Mouse (Mus musculus) heart, adult 11 months (tissue): ENCODE results near the gene C2cd4a.

ENCODE experiments used
- DNase-seq: peaks from one replicate; pipeline ENCODE4 v3.0.0; 2022

Gene C2cd4a

GRCm38 (mm10) chr9:67831359-67832045 lies 628 bp downstream of the C2cd4a start:
- peak; percentile 83 for DNase-seq

- DNase-seq = peak; percentile 92
These were observed 1.4 kb downstream of the C2cd4a start for GRCm38 (mm10) chr9:67830411-67831358.

GRCm38 (mm10) chr9:67828182-67828581 lies 3.9 kb downstream of the C2cd4a start:
- no peak for DNase-seq

GRCm38 (mm10) chr9:67825527-67825926 lies 6.6 kb downstream of the C2cd4a start:
- no peak for DNase-seq

- peak; percentile 91 for DNase-seq
These were observed 9.0 kb downstream of the C2cd4a start for GRCm38 (mm10) chr9:67823131-67823530.

GRCm38 (mm10) chr9:67818668-67818950 lies 13.5 kb downstream of the C2cd4a start:
- DNase-seq = no peak

GRCm38 (mm10) chr9:67817898-67818667 lies 14.0 kb downstream of the C2cd4a start:
- peak; percentile 91 for DNase-seq

- DNase-seq = no peak
These were observed 15.8 kb downstream of the C2cd4a start for GRCm38 (mm10) chr9:67816172-67816928.

- DNase-seq = peak; percentile 98
These were observed 18.3 kb downstream of the C2cd4a start for GRCm38 (mm10) chr9:67813665-67814337.

- DNase-seq = peak; percentile 96
These were observed 19.0 kb downstream of the C2cd4a start for GRCm38 (mm10) chr9:67813171-67813570.

- peak; percentile 95 for DNase-seq
These were observed 21.0 kb downstream of the C2cd4a start for GRCm38 (mm10) chr9:67811116-67811515.

- peak; percentile 89 for DNase-seq
These were observed 21.6 kb downstream of the C2cd4a start for GRCm38 (mm10) chr9:67810527-67810926.

- no peak for DNase-seq
These were observed 25.1 kb downstream of the C2cd4a start for GRCm38 (mm10) chr9:67807000-67807399.

- DNase-seq = no peak
These were observed 29.9 kb downstream of the C2cd4a start for GRCm38 (mm10) chr9:67802241-67802640.

GRCm38 (mm10) chr9:67799078-67799819 lies 32.9 kb downstream of the C2cd4a start:
- no peak for DNase-seq

- DNase-seq = no peak
These were observed 36.9 kb downstream of the C2cd4a start for GRCm38 (mm10) chr9:67795205-67795675.

GRCm38 (mm10) chr9:67794668-67795067 lies 37.5 kb downstream of the C2cd4a start:
- no peak for DNase-seq

GRCm38 (mm10) chr9:67794216-67794615 lies 37.9 kb downstream of the C2cd4a start:
- no peak for DNase-seq

GRCm38 (mm10) chr9:67793501-67793900 lies 38.6 kb downstream of the C2cd4a start:
- no peak for DNase-seq

- DNase-seq = no peak
These were observed 39.7 kb downstream of the C2cd4a start for GRCm38 (mm10) chr9:67792405-67792804.

GRCm38 (mm10) chr9:67787671-67788070 lies 44.5 kb downstream of the C2cd4a start:
- DNase-seq = no peak
